Mouse (Mus musculus): ENCODE results near the gene Cc2d1a. TPM values are rescaled to one million over a fixed set of nuclear protein-coding genes. Genes with fewer than 3 reads are reported as not detected.

The Cc2d1a gene
- polyA plus RNA-seq, 1 experiment: not detected

DNA sequence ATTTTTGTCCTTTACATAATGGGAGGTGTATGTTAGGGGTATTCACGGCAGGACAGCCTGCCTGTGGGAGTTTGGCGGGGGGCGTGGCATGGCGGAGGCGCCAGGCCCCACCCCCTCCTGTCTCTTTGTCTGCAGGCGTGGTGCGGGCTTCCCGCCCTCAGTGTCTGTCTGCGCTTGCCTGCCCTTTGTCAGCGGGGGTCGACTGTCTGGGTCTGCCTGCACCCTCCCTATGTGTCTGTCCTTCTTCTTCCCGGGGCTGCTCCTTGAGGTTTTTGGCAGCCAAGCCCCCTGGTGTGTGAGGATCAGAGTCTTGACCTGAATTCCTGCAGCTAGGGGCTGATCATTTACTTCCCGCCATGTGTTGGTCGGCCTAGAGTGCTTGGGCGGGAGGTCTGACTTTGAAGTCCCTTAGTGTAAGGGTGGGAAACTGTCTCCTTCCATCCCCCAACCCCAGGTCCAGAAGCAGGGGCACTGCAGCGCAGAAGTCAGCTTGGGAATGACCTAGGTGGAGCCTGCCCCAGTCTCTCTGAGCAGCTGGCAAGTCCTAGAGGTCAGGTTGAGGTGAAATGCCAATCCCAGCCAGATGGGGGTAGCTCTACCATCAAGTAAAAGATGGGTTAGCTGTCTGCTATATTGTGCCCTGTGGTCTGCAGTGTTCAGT, 32.9 kb upstream of the Cc2d1a start:
- H3K4me3 ChIP-seq (ENCODE audit: insufficient read depth, low read depth, low read length): no peak overlapping the region
- peaks cover 22% of the 10 kb centered on the region for H3K4me1 ChIP-seq (ENCODE audit: control insufficient read depth, insufficient read depth, low read length)
- TF ChIP-seq POLR2A (IDR thresholded peaks at IDR 0.05; ENCODE audit: insufficient read depth, low read depth, low read length) (no peak), CTCF (IDR thresholded peaks at IDR 0.05; ENCODE audit: insufficient read depth, low read depth, low read length) (no peak)
- WGBS: 13% methylated on average over 16 of the region's 16 CpGs
- H3K27ac ChIP-seq (ENCODE audit: insufficient read depth, low read depth, low read length): no peak overlapping the region

- TF ChIP-seq CTCF (IDR thresholded peaks at IDR 0.05; ENCODE audit: insufficient read depth, low read depth, low read length): no peak
- no peak for TF ChIP-seq POLR2A (IDR thresholded peaks at IDR 0.05; ENCODE audit: insufficient read depth, low read depth, low read length)
- Histone ChIP-seq H3K4me1 (ENCODE audit: control insufficient read depth, insufficient read depth, low read length) (peaks cover 22% of the 10 kb centered on the region), H3K27ac (ENCODE audit: insufficient read depth, low read depth, low read length) (no peak overlapping the region), H3K4me3 (ENCODE audit: insufficient read depth, low read depth, low read length) (no peak overlapping the region)
- WGBS: 59% methylated on average over 4 of the region's 4 CpGs
Measured at GRCm38 (mm10) chr8:84179946-84180345, 32.2 kb upstream of the Cc2d1a start.

GRCm38 (mm10) chr8:84178592-84178991, 30.9 kb upstream of the Cc2d1a start:
- no peak overlapping the region for H3K27ac ChIP-seq (ENCODE audit: insufficient read depth, low read depth, low read length)
- peaks cover 18% of the 10 kb centered on the region for H3K4me1 ChIP-seq (ENCODE audit: control insufficient read depth, insufficient read depth, low read length)
- TF ChIP-seq CTCF (IDR thresholded peaks at IDR 0.05; ENCODE audit: insufficient read depth, low read depth, low read length) (no peak), POLR2A (IDR thresholded peaks at IDR 0.05; ENCODE audit: insufficient read depth, low read depth, low read length) (no peak)
- H3K4me3 ChIP-seq (ENCODE audit: insufficient read depth, low read depth, low read length): no peak overlapping the region
- 87% methylated on average over 8 of the region's 8 CpGs for WGBS

DNA sequence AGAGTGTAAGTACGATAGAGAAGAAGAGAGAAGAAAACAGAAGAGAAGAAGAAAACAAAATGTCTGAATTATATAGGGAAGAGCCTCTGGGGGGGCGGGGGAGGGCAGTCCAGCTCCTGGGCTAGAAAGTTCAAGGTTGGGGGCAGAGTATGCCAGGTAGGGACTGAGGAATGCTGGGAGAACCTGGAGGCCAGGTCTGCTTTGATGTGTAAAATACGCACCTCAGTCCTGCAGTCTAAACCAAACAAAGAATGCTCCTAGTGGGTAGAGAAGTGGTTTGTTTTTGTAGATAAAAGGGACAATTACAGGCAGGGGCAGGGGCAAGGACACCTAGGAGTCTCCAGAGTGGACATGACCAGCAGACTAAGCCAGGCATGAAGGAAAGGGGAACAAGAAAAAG, 29.7 kb upstream of the Cc2d1a start:
- TF ChIP-seq POLR2A (IDR thresholded peaks at IDR 0.05; ENCODE audit: insufficient read depth, low read depth, low read length): no peak
- no peak for TF ChIP-seq CTCF (IDR thresholded peaks at IDR 0.05; ENCODE audit: insufficient read depth, low read depth, low read length)
- WGBS: 100% methylated on average over 3 of the region's 3 CpGs
- Histone ChIP-seq H3K4me3 (ENCODE audit: insufficient read depth, low read depth, low read length) (no peak overlapping the region), H3K27ac (ENCODE audit: insufficient read depth, low read depth, low read length) (no peak overlapping the region), H3K4me1 (ENCODE audit: control insufficient read depth, insufficient read depth, low read length) (peaks cover 14% of the 10 kb centered on the region)

DNA sequence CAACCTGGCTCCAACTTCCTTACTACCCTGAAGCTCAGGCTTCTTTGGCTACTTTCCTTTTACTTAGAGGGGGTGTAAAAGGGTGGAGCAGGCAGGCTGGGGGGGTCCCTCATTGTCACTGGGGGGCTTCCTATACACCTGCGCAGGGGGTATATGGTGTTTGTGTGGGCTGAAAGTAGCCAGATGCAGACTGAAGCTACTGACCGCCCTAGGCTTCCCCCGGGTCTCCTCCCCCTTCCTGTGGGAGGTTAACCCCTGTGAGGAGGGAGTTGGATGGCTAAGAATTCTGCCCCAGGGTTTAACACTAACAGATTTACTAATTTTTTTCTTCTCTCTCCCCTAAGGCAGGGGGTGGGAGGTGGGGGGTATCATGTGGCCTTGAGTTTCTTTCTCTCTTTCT, 28.8 kb upstream of the Cc2d1a start:
- no peak for TF ChIP-seq POLR2A (IDR thresholded peaks at IDR 0.05; ENCODE audit: insufficient read depth, low read depth, low read length)
- TF ChIP-seq CTCF (IDR thresholded peaks at IDR 0.05; ENCODE audit: insufficient read depth, low read depth, low read length): no peak
- Histone ChIP-seq H3K27ac (ENCODE audit: insufficient read depth, low read depth, low read length) (no peak overlapping the region), H3K4me1 (ENCODE audit: control insufficient read depth, insufficient read depth, low read length) (peaks cover 14% of the 10 kb centered on the region), H3K4me3 (ENCODE audit: insufficient read depth, low read depth, low read length) (no peak overlapping the region)
- 62% methylated on average over 3 of the region's 3 CpGs for WGBS

- peaks cover 3% of the 10 kb centered on the region; the same call in 1 of the 2 replicates for H3K4me1 ChIP-seq (ENCODE audit: control insufficient read depth, insufficient read depth, low read length)
- 84% methylated on average over 6 of the region's 6 CpGs for WGBS
- H3K27ac ChIP-seq (ENCODE audit: insufficient read depth, low read depth, low read length): no peak overlapping the region
- no peak for TF ChIP-seq CTCF (IDR thresholded peaks at IDR 0.05; ENCODE audit: insufficient read depth, low read depth, low read length)
- TF ChIP-seq POLR2A (IDR thresholded peaks at IDR 0.05; ENCODE audit: insufficient read depth, low read depth, low read length): no peak
- H3K4me3 ChIP-seq (ENCODE audit: insufficient read depth, low read depth, low read length): no peak overlapping the region
Measured at GRCm38 (mm10) chr8:84173861-84174260, 26.1 kb upstream of the Cc2d1a start.

DNA sequence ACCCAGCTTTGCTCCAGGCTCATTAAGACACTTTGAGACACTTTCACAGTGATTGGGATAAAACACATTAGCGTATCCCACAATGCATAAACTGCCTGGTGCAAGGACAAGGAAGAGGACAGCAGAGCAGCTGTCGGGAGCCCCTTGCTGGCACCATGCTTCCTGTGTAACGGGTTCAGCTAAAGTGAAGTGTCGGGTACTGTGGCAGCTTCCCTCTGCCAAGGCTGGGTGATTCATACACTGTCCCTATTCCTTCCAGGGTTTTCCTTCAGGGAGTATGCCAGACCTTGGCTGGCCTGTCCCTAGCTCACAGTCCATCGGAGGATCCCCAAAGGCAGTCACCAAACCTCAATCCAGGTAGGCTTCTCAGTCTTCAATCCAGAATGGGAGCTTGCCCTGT, 22.4 kb upstream of the Cc2d1a start:
- Histone ChIP-seq H3K27ac (ENCODE audit: insufficient read depth, low read depth, low read length) (no peak overlapping the region), H3K4me1 (ENCODE audit: control insufficient read depth, insufficient read depth, low read length) (no peaks in the 10 kb centered on the region), H3K4me3 (ENCODE audit: insufficient read depth, low read depth, low read length) (no peak overlapping the region)
- TF ChIP-seq POLR2A (IDR thresholded peaks at IDR 0.05; ENCODE audit: insufficient read depth, low read depth, low read length): no peak
- no peak for TF ChIP-seq CTCF (IDR thresholded peaks at IDR 0.05; ENCODE audit: insufficient read depth, low read depth, low read length)
- WGBS: 64% methylated on average over 5 of the region's 5 CpGs

DNA sequence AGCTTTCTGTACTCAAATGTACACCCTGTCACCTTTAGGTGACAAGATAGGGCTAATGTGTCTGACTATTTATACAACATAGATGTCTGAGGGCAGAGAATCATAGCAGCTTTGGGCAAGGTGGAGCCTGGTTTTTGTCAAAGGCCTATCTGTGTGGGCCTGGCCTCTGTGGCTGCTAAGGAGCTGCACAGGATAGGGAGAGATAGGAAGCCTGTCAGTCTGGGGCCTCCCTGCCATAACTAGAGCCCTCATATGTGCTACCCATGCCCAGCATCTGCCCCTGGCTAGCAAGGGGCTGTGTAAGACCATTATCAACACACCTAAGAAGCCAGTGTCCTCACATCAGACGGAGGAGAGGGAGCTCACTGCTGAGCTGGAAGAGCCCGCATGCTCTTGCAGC, 20.0 kb upstream of the Cc2d1a start:
- H3K4me1 ChIP-seq (ENCODE audit: control insufficient read depth, insufficient read depth, low read length): no peaks in the 10 kb centered on the region
- no peak overlapping the region for H3K4me3 ChIP-seq (ENCODE audit: insufficient read depth, low read depth, low read length)
- no peak overlapping the region for H3K27ac ChIP-seq (ENCODE audit: insufficient read depth, low read depth, low read length)
- 96% methylated on average over 2 of the region's 2 CpGs for WGBS
- no peak for TF ChIP-seq POLR2A (IDR thresholded peaks at IDR 0.05; ENCODE audit: insufficient read depth, low read depth, low read length)
- TF ChIP-seq CTCF (IDR thresholded peaks at IDR 0.05; ENCODE audit: insufficient read depth, low read depth, low read length): no peak

DNA sequence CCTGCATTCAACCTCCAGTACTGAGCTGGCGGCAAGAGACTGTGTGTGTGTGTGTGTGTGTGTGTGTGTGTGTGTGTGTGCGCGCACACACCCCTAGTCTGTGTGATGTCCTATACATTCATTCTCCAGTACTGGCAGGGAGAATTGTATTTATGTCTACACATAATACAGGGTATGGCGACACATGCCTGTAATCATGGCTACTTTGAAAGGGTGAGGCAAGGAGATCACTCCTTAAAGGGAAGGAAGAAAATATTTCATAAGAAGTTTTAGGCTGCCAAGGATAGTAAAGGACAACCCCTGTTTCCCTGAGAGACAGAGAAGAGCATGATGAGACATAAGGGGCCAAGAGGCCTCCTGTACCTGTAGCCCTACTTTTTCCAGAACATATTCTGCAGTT, 9.9 kb upstream of the Cc2d1a start:
- Histone ChIP-seq H3K4me3 (ENCODE audit: insufficient read depth, low read depth, low read length) (no peak overlapping the region), H3K27ac (ENCODE audit: insufficient read depth, low read depth, low read length) (no peak overlapping the region), H3K4me1 (ENCODE audit: control insufficient read depth, insufficient read depth, low read length) (no peaks in the 10 kb centered on the region)
- TF ChIP-seq POLR2A (IDR thresholded peaks at IDR 0.05; ENCODE audit: insufficient read depth, low read depth, low read length): no peak
- no peak for TF ChIP-seq CTCF (IDR thresholded peaks at IDR 0.05; ENCODE audit: insufficient read depth, low read depth, low read length)
- 98% methylated on average over 4 of the region's 4 CpGs for WGBS
